Mouse (Mus musculus) fibroblast of lung, adult 2 months (primary cell): ENCODE measurements at regions not wholly inside any gene's neighbourhood (a gene's known extent, or its start where the extent isn't known, plus 50 kb on each side); places are given as distances from the start of the nearest gene placed in this dataset.

Experiments used
- DNase-seq: peaks from one replicate; pipeline ENCODE4 v3.0.0-alpha.2; 2011; ENCODE audit warnings: low read depth

DNA sequence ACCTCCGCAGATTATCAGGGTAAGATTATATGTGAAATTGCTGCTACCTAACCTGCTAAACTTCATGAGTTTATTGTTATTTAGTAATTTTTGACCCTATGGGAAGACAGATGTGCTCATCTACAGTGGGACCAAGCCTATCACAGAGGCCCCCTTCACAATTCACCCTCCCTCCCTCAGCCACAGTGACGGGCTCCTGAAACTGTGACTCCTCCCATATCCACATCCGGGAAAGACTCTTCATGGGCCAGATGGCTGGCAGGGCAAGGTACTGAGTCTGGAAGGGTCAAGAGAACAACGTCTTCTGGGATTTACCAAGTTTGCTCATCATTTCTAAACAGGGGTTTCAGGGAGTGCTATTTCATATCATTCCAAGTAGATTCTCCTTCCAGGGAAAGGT, 84.1 kb upstream of the Irs2 start:
- no peak for DNase-seq

DNA sequence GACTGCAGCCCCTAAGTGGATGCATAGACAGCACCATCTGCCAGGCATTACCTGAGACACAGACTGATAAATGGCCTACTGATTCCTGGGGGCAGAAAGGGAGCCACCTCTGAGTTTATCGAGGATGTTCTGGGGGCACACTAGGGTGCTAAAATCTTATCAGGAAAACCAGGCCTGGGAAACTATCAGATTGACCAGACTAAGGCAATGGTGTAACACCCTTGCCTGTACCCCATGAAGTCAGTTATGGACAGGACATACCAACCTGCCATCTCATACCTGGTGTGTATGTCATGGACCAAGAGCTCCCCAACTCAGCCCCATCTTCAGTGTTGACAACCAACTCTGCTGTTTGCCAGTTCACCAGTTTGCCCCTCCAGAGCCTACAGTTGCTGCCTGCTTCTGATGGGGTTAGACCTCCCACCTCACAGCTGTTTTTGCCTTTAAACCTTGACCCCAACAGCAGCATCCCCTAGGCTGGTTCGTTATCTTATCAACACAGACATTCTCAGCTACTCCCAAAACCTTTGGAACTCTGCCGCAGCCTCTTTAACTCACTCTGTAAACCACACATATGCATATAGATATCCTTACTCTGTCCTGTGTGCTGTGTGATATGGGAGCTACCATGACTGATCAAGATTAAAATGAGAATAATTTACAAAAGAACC, 83.6 kb upstream of the Irs2 start:
- DNase-seq: no peak

DNA sequence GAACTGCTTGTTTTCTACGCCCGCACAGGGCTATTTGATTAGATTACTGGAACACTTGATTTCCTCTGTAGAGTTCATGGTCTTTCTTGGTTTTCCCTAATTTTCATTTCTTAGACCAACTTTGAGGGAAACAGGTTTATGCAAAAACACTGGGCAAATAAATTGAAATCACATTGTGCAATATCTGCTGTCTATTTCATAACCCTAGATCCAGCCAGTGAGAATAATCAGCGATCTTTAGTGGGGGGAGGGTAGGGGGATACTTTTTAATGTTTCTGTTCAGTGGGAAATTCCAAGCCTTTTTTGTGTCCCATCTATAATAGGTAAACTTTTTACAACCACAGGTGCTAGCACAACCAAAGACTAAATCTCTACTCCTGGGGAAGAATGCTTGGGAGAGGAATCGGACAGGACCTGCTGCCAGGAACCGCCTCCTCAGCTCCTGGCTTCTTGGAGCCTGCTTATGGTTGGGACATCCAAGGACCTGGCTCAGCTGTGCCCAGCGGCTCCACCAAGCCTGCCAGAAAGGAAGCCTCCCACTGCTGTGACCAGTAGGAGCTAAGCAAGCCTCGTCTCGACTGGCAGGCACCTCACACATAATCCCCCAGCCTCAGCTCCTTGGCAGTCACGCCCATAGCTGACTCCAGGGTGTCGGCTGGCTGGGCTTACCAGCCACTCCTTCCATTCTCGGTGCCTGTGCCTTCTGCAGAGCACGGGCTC, 80.8 kb upstream of the Irs2 start:
- peak; percentile 82 for DNase-seq

DNA sequence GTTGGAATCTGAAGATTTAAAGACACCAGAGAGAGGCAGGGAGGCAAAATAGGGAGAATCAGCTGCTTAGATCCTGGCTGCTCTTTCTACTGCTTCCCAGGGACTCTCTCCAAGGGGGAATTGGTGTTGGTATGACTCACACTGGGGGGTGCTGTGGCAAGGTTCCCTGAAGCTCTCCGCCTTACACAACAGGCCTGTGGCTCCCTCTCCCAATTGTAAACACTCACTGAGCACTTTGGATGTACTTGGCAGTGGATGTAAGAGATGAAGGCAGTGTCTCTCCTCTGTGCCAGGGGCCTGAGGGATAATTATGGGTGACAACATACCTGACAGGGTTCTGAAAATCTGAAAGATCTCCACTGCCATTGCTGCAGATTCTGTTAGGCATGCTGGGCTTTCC, 77.0 kb upstream of the Irs2 start:
- DNase-seq: peak; percentile 93

DNA sequence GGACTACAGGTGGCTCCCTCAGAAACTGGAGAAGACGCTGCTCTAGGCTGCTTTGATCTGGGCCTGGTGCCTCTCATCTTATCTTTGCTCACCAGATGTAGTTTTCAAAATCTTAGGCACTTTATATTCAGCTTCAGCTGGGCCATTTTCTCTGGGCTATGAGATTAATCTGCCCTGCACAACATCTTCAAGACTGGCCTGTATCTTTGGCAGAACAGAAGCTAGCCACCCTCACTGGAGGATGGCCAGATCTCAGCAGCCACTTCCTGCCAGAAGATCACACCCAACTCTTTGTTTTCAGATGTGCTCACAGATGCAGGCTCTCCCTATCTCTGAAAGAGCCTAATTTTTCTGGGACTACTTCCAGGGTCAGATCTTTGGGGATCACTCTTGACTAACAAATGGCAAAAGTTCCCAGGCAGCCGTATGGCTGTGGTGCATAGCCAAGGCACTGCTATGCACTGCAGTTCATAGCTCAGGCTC, 75.8 kb upstream of the Irs2 start:
- peak; percentile 40 for DNase-seq

DNA sequence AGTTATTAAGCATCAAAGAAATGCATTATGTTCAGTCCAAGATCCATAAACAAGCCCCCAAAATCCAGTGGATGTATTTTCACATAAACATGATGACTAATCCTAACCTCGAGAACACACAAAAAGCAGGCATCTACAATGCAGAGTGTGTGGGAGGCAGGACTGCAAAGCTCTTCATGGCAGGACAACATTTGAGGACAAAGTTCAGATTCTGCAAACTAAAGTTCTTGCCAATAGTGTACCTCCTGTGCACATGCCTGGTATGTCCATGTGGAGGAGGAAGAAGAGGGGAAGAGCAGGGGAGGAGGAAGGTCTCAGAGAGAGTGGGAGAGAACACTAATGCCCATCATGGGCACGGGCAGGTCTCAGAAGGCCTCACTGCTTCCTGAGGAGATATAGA, 72.6 kb upstream of the Irs2 start:
- no peak for DNase-seq

DNA sequence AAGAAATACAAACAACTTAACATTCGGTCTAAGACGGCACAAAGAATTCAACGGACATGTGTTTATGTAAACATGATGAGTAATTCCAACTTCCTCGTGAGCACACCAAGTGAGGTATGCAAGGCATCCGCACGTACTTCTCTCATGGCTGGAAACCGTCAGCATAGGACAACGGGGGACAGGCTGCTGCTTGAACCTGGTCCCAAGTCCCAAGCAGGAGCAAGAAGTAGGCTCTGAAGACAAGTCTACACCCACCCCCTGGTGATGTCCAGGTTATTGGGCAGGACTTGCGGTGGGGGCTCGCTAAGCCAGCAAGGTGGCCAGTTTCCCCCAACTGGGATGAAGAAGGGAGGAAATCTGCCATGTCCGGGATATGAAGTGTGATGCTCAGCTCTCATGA, 71.5 kb upstream of the Irs2 start:
- DNase-seq: no peak

DNA sequence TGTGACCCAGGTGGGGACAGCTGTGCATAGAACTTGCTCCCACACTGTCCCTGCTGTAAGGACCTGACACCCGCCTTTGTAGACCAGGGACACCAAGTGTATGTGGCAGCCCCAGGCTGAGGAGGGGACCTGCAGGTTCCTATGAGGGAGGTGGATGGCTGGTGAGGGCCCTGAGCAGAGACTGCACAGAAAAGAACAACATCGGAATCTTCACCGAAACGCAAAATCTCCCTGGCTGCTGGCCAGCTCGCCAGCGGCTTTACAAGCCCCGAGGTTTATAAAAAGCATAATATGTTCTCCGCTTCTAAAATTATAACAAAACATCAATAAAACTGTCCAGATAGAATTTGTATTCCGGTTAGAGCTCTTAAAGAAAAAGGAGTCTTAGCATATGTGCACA, 68.9 kb upstream of the Irs2 start:
- DNase-seq: no peak

DNA sequence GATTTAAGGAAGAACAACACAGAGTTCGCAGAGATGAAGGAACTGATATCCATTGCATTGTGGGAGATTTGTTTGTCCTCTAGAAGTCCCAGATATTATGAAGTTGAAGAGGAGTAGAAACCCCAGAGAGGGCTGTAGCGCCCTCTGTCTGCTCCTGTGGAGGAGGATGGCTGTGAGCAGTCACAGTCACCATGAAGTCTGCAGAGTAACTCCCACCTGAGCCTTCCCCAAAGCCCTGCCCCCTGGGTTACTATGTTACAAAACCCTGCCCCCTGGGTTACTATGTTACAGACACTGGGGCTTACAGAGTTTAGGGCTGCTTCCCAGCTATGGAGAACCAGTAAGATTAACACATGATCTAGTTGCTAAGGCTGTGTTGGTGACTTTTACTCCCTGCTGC, 62.9 kb upstream of the Irs2 start:
- DNase-seq: no peak

DNA sequence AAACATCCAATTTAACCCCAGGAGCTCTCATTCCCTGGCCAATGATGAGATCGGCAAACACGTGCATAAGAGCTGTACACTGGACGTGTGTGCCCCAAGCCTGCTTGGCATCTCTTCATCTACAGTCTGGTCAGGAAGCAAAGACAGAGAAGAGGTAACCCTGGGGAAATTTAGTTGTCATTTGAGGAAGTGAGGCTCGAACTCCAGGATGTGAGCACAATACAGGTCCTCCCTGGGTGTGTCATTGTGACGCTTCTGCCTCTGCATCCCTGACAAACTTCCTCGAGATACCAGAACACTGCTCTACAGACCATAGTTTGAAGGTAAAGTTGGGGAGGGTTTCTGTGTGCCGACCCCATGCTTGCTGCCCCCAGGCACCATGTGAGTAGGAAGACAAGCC, 59.2 kb upstream of the Irs2 start:
- DNase-seq: no peak

DNA sequence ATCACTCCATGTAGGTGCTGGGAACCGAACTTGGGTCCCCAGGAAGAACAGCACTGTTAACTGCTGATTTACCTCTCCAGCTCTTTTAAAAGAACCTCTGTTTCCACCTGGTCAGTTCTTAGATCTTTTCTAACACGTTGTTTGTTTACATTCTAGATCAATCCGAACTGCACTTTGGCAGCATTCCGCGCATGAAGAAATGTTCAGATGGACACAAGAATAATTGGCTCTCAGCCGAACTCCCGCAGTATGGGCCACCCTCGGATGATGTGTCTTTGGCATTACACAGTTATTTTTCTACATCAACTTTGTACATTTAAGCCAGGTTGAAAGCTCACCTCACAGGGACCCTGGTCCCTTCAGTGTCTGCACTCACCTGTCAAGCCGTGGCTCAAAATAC, 57.7 kb upstream of the Irs2 start:
- no peak for DNase-seq

DNA sequence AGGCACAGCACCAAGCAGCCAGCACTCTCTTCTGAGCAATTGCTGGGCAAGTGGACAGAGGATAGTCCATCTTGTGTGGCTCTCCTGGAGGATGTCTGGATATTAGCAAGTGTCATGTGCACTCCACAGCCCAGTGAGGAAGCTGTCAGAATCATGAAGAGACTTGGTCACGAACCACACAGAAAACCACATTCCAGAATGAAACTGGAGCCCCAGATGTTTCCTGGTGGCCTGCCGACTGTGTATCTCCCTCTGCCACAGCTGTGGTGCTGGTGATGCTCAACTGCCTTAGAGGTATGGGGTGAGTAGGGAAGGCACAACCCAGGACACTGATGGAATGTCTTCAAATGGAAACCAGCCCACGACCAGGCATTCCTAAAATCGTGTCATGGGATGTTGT, 57.0 kb upstream of the Irs2 start:
- DNase-seq: no peak

DNA sequence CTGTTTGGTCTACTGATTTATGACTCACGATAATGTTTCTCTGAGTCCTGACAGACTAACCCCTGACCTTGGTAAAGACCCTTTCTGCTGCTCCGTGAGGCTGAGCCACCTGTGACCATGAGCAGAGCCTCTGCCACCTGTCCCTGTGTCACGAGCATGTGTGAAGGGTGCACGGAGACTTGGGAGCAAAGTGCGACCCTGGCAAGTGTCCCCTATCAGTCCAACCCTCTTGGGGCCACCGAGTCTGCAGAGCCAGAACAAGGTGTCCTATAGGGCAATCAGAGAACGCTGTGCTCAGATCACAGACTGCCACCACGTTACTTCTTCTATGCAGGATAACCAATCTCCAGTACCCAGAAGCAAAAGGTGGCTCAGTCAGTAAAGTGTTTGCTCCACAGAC, 54.8 kb upstream of the Irs2 start:
- DNase-seq: no peak

DNA sequence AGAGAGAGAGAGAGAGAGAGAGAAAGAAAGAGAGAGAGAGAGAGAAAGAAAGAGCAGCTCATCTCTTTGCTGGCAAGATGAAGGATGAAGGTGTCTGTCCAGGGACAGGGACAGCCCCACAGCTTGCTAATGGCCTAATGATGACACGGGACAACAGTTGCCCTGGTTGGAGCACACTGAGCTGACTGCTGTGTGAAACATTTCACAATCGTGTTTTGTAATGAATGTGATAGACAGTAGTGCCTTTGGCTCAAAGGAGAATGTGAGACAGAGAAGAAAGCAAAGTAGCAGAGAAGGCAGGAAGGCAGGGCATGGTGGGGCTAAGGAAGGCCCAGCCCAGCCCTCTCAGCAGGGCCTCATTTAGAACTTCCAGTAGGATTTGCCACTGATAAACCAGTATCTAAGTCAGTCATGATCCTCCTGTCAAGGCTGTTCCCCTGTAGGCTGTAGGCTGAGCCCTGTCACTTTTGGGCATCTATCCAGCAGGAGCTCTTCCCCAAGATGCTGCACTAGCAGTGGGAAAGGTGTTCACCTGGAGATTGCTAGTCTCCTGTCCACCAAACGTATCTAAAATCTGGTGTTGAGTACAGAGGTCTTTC, 54.2 kb upstream of the Irs2 start:
- DNase-seq: no peak

DNA sequence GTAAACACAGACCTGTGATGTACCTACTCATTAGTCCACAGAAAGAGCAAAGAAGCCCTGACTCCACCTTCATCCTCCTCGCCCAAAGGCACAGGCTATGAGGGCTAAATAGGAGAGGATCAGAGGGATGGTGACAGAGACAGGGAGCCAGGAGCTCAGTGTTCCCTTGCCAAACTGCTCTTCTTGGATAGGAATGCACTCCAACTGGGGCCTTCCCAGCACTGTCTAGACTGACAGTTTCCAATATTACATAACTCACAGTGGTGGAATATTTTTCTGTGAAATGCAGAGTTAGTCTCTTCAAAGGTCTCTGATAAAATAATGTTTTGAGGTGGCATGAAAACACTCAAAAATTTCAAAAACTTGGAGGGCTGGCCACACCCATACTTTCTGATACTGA, 53.5 kb upstream of the Irs2 start:
- no peak for DNase-seq

DNA sequence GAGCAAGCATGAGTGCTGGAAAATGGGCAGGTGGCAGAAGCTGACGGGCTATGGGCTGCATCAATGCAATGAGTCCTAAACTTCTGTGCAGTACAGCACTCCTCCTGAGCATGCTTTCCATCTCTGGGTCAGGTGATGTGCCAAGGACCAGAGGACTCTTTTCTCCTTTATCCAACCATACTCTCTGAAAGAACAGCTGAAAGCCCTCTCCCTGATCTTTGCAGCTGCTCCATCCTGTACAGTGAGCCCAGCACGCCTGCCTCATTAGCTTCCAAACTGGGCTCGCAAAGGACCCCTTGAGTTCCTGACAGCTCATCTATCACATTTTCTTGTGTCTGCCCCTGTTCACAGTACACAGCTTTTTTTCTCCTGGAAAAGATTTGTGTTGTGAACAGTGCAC, 52.3 kb upstream of the Irs2 start:
- DNase-seq: no peak

DNA sequence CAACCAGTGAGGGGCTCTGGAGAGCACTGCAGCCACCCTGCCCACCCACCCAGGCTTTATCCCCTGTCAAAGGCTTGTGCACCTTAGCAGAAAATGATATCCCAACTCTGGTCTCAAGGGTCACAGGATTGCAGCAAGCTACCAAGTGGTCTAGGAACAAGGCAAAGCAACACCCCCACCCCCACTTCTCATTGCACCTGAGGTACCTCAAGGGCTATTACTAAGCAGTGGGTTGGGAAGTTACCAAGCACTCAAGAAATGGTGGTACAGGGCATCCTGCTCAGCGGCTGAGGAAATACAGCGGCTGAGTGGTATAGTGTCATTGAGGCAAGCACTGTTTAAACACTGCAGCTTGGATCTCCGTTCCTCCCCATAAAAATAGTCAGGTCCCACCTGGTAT, 50.1 kb upstream of the Irs2 start:
- no peak for DNase-seq
